Mouse (Mus musculus) kidney, embryonic 16.5 days (tissue): ENCODE data around the gene Mrps17. TPM values are rescaled to one million over a fixed set of nuclear protein-coding genes. Genes with fewer than 3 reads are reported as not detected.
A peak's percentile ranks its signal among the peaks of the same experiment; 100 is the strongest.

Experiments
- ATAC-seq: fragments of 200-750 bp; cut with Nextera tagmentation; 2 replicates; pipeline ENCODE4 v1.8.0; 2017; ENCODE audit warnings: moderate TSS enrichment; ENCODE audit not compliant: low FRiP score, low TSS enrichment
- H3K27ac ChIP-seq: fragments of 300-500 bp; sonication (generic); 2 replicates; pipeline ENCODE4 v1.5.1; 2014; ENCODE audit warnings: low read length
- H3K27me3 ChIP-seq: fragments of 300-500 bp; sonication (generic); 2 replicates; pipeline ENCODE4 v1.6.1; 2014; ENCODE audit warnings: low read length, control low read depth, mixed read lengths; ENCODE audit not compliant: insufficient read depth
- H3K36me3 ChIP-seq: fragments of 300-500 bp; sonication (generic); 2 replicates; pipeline ENCODE4 v1.6.1; 2014; ENCODE audit warnings: low read length, control low read depth, mixed read lengths; ENCODE audit not compliant: insufficient read depth
- H3K4me1 ChIP-seq: fragments of 300-500 bp; sonication (generic); 2 replicates; pipeline ENCODE4 v1.6.1; 2014; ENCODE audit warnings: low read length, control low read depth, mixed read lengths; ENCODE audit not compliant: insufficient read depth
- H3K4me2 ChIP-seq: fragments of 300-500 bp; sonication (generic); replicated peaks from 2 replicates; pipeline ENCODE4 v1.6.1; 2014; ENCODE audit warnings: low read depth, low read length
- H3K4me3 ChIP-seq: fragments of 300-500 bp; sonication (generic); 2 replicates; pipeline ENCODE4 v1.5.1; 2014; ENCODE audit warnings: mild to moderate bottlenecking, low read length
- H3K9ac ChIP-seq: fragments of 300-500 bp; sonication (generic); replicated peaks from 2 replicates; pipeline ENCODE4 v1.6.1; 2014; ENCODE audit warnings: low read length
- H3K9me3 ChIP-seq: fragments of 300-500 bp; sonication (generic); 2 replicates; pipeline ENCODE4 v1.6.1; 2016; ENCODE audit warnings: low read length, control low read depth
- WGBS: fragments of 180-500 bp; shearing (Covaris S2); extraction: QIAGEN DNeasy Blood & Tissue Kit; methylation state at CpG from one replicate; pipeline ENCODE4 v1.1.7; 2014; 5-methylcytosine and 5-hydroxymethylcytosine counted together
- polyA plus RNA-seq: library from polyadenylated mRNA; unstranded; fragments of >200 nt; fragmentation: Nextera tagmentation; extraction: Ambion mirVana; gene quantifications from 2 replicates; pipeline ENCODE4 v1.2.1, GENCODE M21; 2015

Gene Mrps17
- polyA plus RNA-seq, 1 experiment from 2014 or later: 203 TPM

- peak; percentile 59; the same call in 1 of the 2 replicates for ATAC-seq
- no peak overlapping the region for H3K4me3 ChIP-seq
- H3K27ac ChIP-seq: peak overlapping the region; percentile 27; the same call in 1 of the 2 replicates
- no peaks in the 10 kb centered on the region for H3K9me3 ChIP-seq
- no peak overlapping the region for H3K4me2 ChIP-seq
- no peaks in the 10 kb centered on the region for H3K4me1 ChIP-seq
- peaks cover 6% of the 10 kb centered on the region; the same call in 1 of the 2 replicates for H3K36me3 ChIP-seq
- no peaks in the 10 kb centered on the region for H3K27me3 ChIP-seq
- H3K9ac ChIP-seq: no peak overlapping the region
- 82% methylated on average over 23 of the region's 23 CpGs for WGBS
These were observed 55.4 kb downstream of the Mrps17 start for GRCm38 (mm10) chr5:129770443-129771355.

Other genes with a start within 250 kb of the Mrps17 start
- gene Sfswap, start 214.3 kb upstream of the Mrps17 start, polyA plus RNA-seq: 39.1 and 44.0 TPM in 2 replicates
- 3.3 and 4.7 TPM in 2 replicates for gene Mmp17, start 131.3 kb upstream of the Mrps17 start, polyA plus RNA-seq
- 6.3 and 6.6 TPM in 2 replicates for gene Zfp11, start 45.4 kb upstream of the Mrps17 start, polyA plus RNA-seq
- gene Sept14, start 7.0 kb upstream of the Mrps17 start, polyA plus RNA-seq: not detected in 2 replicates
- gene Nipsnap2, start 9.6 kb downstream of the Mrps17 start, polyA plus RNA-seq: 152 and 161 TPM in 2 replicates
- gene Psph, start 72.0 kb downstream of the Mrps17 start, polyA plus RNA-seq: 60.9 and 61.0 TPM in 2 replicates
- gene Sumf2, start 131.5 kb downstream of the Mrps17 start, polyA plus RNA-seq: 54.0 and 59.2 TPM in 2 replicates
- gene Chchd2, start 172.0 kb downstream of the Mrps17 start, polyA plus RNA-seq: 1,059 and 1,110 TPM in 2 replicates
- 6.5 and 7.8 TPM in 2 replicates for gene Zbed5, start 180.2 kb downstream of the Mrps17 start, polyA plus RNA-seq
- 0.21 and 0.28 TPM in 2 replicates for gene Phkg1, start 183.1 kb downstream of the Mrps17 start, polyA plus RNA-seq
- gene Nupr1l, start 193.0 kb downstream of the Mrps17 start, polyA plus RNA-seq: 4.4 and 4.9 TPM in 2 replicates
- 20.4 and 22.3 TPM in 2 replicates for gene Vkorc1l1, start 226.5 kb downstream of the Mrps17 start, polyA plus RNA-seq